Mouse (Mus musculus) hindbrain, embryonic 11.5 days (tissue): ENCODE results near the gene Ccdc89. TPM values are rescaled to one million over a fixed set of nuclear protein-coding genes. Genes with fewer than 3 reads are reported as not detected.

Experiments used
- ATAC-seq: fragments of 200-750 bp; cut with Nextera tagmentation; 2 replicates; pipeline ENCODE4 v1.8.0; 2017; ENCODE audit warnings: mild to moderate bottlenecking, moderate TSS enrichment, moderate library complexity; ENCODE audit not compliant: low FRiP score
- DNase-seq: peaks from one replicate; pipeline ENCODE4 v3.0.0-alpha.2; 2015; ENCODE audit warnings: low spot score
- H3K27ac ChIP-seq: fragments of 300-500 bp; sonication (generic); 2 replicates; pipeline ENCODE4 v1.5.1; 2014; ENCODE audit warnings: mild to moderate bottlenecking, low read depth, low read length
- H3K27me3 ChIP-seq: fragments of 300-500 bp; sonication (generic); 2 replicates; pipeline ENCODE4 v1.6.1; 2014; ENCODE audit warnings: mild to moderate bottlenecking, low read length, moderate library complexity, mixed read lengths; ENCODE audit not compliant: control insufficient read depth, insufficient read depth
- H3K36me3 ChIP-seq: fragments of 300-500 bp; sonication (generic); 2 replicates; pipeline ENCODE4 v1.6.1; 2014; ENCODE audit warnings: mild to moderate bottlenecking, low read length, moderate library complexity, mixed read lengths; ENCODE audit not compliant: control insufficient read depth, insufficient read depth
- H3K4me1 ChIP-seq: fragments of 300-500 bp; sonication (generic); replicated peaks from 2 replicates; pipeline ENCODE4 v1.6.1; 2014; ENCODE audit warnings: low read length, mixed read lengths; ENCODE audit not compliant: control insufficient read depth, insufficient read depth
- H3K4me2 ChIP-seq: fragments of 300-500 bp; sonication (generic); replicated peaks from 2 replicates; pipeline ENCODE4 v1.6.1; 2014; ENCODE audit warnings: mild to moderate bottlenecking, low read depth, low read length
- H3K4me3 ChIP-seq: fragments of 300-500 bp; sonication (generic); 2 replicates; pipeline ENCODE4 v1.5.1; 2014; ENCODE audit warnings: low read depth, low read length
- H3K9ac ChIP-seq: fragments of 300-500 bp; sonication (generic); 2 replicates; pipeline ENCODE4 v1.6.1; 2014; ENCODE audit warnings: low read depth, low read length
- H3K9me3 ChIP-seq: fragments of 300-500 bp; sonication (generic); 2 replicates; pipeline ENCODE4 v1.6.1; 2016; ENCODE audit warnings: low read length; ENCODE audit not compliant: control insufficient read depth
- WGBS: fragments of 180-500 bp; shearing (Covaris S2); extraction: QIAGEN DNeasy Blood & Tissue Kit; methylation state at CpG from one replicate; pipeline ENCODE4 v1.1.7; 2014; 5-methylcytosine and 5-hydroxymethylcytosine counted together
- polyA plus RNA-seq: library from polyadenylated mRNA; unstranded; fragments of >200 nt; fragmentation: Nextera tagmentation; extraction: Ambion mirVana; gene quantifications from 2 replicates; pipeline ENCODE4 v1.2.1, GENCODE M21; 2014

Ccdc89 gene
- 3.2 and 3.5 TPM in 2 replicates for polyA plus RNA-seq

- Histone ChIP-seq H3K4me1 (no peaks in the 10 kb centered on the region), H3K9me3 (no peaks in the 10 kb centered on the region), H3K4me3 (peak within 1 kb of the TSS; percentile 31), H3K27ac (no peak within 1 kb of the TSS), H3K27me3 (no peaks in the 10 kb centered on the region), H3K4me2 (peak within 1 kb of the TSS; percentile 47), H3K36me3 (no peaks in the 10 kb centered on the region), H3K9ac (peak within 1 kb of the TSS; percentile 41; the same call in 1 of the 2 replicates)
- 22% methylated on average over 29 of the region's 29 CpGs for WGBS
- DNase-seq, result peak; percentile 80
- ATAC-seq, result peak; percentile 100
These were observed at the start of gene Ccdc89 for GRCm38 (mm10) chr7:90426020-90427001. Ccdc89 (plus strand) TSS chr7:90426577.

DNA sequence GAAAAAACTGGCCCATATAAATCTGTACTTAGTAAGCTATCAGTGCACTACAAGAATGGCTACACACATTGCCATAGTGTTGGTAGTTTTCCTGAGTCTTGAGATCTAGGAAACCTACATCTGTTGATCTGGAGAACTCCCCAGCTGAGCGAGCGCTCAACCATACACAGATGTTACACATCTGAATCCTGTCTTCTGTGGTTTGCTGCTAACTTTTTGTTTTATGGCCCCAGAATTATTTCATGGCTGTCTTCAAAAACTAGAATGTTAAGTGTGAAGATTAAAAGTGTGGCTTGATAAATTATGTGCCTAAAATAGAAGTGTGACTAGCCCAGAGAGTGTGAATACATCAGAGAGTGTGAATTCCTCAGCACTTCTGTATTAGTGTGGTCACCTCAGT lies 42.0 kb upstream of the Ccdc89 start:
- ATAC-seq (no peak), DNase-seq (no peak)
- Histone ChIP-seq H3K36me3 (no peaks in the 10 kb centered on the region), H3K4me3 (no peak overlapping the region), H3K4me2 (no peak overlapping the region), H3K27ac (no peak overlapping the region), H3K9me3 (no peaks in the 10 kb centered on the region), H3K9ac (no peak overlapping the region), H3K4me1 (no peaks in the 10 kb centered on the region), H3K27me3 (no peaks in the 10 kb centered on the region)
- 91% methylated on average over 2 of the region's 2 CpGs for WGBS

- Histone ChIP-seq H3K9ac (no peak overlapping the region), H3K27ac (no peak overlapping the region), H3K36me3 (no peaks in the 10 kb centered on the region), H3K27me3 (no peaks in the 10 kb centered on the region), H3K4me2 (peak overlapping the region; percentile 8), H3K4me1 (no peaks in the 10 kb centered on the region), H3K9me3 (no peaks in the 10 kb centered on the region), H3K4me3 (no peak overlapping the region)
- peak; percentile 28 for DNase-seq
- ATAC-seq, result peak; percentile 40; the same call in 1 of the 2 replicates
- WGBS, result 4% methylated on average over 8 of the region's 8 CpGs
These were observed 39.4 kb upstream of the Ccdc89 start for GRCm38 (mm10) chr7:90386885-90387459.

DNA sequence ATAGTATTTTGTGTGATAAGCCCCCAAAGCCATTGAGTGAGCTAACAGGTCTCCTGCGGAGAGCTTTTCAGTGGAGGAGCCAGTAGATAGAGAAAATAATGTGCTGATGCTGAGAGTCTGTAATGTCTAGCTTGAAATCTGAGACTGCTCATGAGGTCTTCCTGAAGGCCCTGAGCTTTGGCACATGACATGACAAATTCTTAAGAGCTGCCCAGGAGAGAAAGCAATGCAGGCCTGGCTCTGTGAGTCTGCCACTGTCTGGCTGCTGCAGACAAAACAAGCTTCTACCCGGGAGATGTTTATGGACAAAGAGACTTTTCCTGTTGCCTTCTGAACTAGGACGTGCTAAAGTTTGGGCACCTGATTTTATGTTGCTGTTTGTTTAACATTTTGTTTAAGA lies 36.6 kb upstream of the Ccdc89 start:
- Histone ChIP-seq H3K36me3 (no peaks in the 10 kb centered on the region), H3K9ac (no peak overlapping the region), H3K27ac (no peak overlapping the region), H3K27me3 (no peaks in the 10 kb centered on the region), H3K4me2 (no peak overlapping the region), H3K9me3 (no peaks in the 10 kb centered on the region), H3K4me1 (no peaks in the 10 kb centered on the region), H3K4me3 (no peak overlapping the region)
- no peak for DNase-seq
- ATAC-seq, result no peak
- WGBS, result 29% methylated on average over 3 of the region's 3 CpGs

GRCm38 (mm10) chr7:90395073-90395472 lies 31.3 kb upstream of the Ccdc89 start:
- Histone ChIP-seq H3K9ac (no peak overlapping the region), H3K27ac (no peak overlapping the region), H3K9me3 (no peaks in the 10 kb centered on the region), H3K4me2 (no peak overlapping the region), H3K4me3 (no peak overlapping the region), H3K36me3 (no peaks in the 10 kb centered on the region), H3K4me1 (no peaks in the 10 kb centered on the region), H3K27me3 (no peaks in the 10 kb centered on the region)
- no peak for ATAC-seq
- WGBS, result 64% methylated on average over 4 of the region's 4 CpGs
- no peak for DNase-seq

DNA sequence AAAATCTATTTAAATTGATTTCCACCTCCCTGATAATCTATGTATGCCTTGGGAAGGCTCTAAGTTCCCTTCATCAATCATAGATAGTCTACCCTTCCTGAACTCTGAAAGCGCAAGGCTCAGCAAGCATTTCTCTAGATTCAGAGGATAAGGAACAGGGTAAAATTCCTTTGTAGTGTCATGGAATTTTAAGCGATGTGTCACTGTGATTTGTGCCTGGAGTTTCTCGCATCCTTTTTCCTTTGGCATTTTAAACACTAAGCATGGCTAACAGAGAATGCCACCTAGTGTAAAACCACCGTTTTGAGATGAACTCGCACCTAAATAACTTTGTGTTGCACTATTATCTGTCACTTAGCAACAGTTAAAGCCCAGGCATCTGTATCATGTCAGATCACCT lies 30.4 kb upstream of the Ccdc89 start:
- ATAC-seq, result no peak
- WGBS, result 76% methylated on average over 5 of the region's 5 CpGs
- H3K27me3 ChIP-seq, result no peaks in the 10 kb centered on the region
- H3K27ac ChIP-seq, result no peak overlapping the region
- no peak overlapping the region for H3K4me3 ChIP-seq
- no peaks in the 10 kb centered on the region for H3K36me3 ChIP-seq
- H3K4me2 ChIP-seq, result no peak overlapping the region
- no peak overlapping the region for H3K9ac ChIP-seq
- H3K9me3 ChIP-seq, result no peaks in the 10 kb centered on the region
- no peaks in the 10 kb centered on the region for H3K4me1 ChIP-seq
- DNase-seq, result no peak

DNA sequence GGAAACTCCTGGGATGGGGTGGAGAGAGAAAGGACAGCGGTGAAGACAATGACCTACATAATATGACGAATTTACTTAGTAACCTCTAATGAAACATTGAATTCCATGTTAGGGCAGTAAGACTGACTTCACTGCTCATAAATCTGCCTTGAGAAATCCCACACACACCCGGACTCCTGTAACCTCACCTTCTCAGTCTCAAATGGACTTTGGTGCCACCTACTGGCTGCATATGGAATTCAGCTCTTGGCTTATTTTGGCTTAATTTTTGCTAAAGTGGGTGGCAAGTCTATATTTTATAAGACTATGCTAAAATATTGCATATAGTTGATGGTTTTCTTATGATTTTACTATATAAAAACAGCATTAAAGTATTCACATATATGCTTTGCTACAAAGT lies 16.4 kb upstream of the Ccdc89 start:
- 64% methylated on average over 3 of the region's 3 CpGs for WGBS
- DNase-seq (peak; percentile 72), ATAC-seq (0 out of 2 replicates have a peak, but pooled peaks have one; percentile 35)
- Histone ChIP-seq H3K9ac (no peak overlapping the region), H3K9me3 (no peaks in the 10 kb centered on the region), H3K27ac (no peak overlapping the region), H3K4me1 (no peaks in the 10 kb centered on the region), H3K4me2 (no peak overlapping the region), H3K27me3 (no peaks in the 10 kb centered on the region), H3K36me3 (no peaks in the 10 kb centered on the region), H3K4me3 (no peak overlapping the region)

- Histone ChIP-seq H3K4me1 (no peaks in the 10 kb centered on the region), H3K9ac (no peak overlapping the region; the same call in 1 of the 2 replicates), H3K4me3 (peak overlapping the region; percentile 31), H3K27ac (no peak overlapping the region), H3K36me3 (no peaks in the 10 kb centered on the region), H3K27me3 (no peaks in the 10 kb centered on the region), H3K9me3 (no peaks in the 10 kb centered on the region), H3K4me2 (peak overlapping the region; percentile 47)
- no peak for ATAC-seq
- DNase-seq, result no peak
- 68% methylated on average over 9 of the region's 9 CpGs for WGBS
These were observed 629 bp downstream of the Ccdc89 start for GRCm38 (mm10) chr7:90427006-90427405.
